Mouse (Mus musculus): Measurements from ENCODE around the gene Ednra.
"Not testable (repeated sequence)": the region's sequence is repeated elsewhere in the genome, so short reads cannot be mapped to it uniquely, and the experiment has no call there.

The Ednra gene

DNA sequence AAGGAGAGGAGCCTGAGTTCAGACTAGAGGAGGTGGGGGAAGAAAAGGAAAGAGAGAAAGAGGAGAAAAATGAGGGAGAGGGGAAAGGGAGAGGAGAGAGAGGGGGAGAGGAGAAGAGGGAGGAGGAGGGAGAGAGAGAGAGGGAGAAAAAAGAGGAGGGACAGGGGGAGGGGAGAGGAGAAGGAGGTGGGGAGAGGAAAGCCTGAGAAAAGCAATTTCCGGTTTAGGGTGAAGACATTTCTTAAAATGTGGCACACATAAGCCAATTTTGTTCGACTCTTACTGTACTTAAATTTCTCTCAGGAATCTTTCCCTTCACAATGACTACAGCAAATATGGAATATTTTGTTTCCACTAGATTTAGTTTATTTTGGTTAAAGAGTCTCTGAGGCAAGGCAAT, 5.3 kb downstream of the Ednra start:
- DNase-seq (ENCODE audit: low read depth in 1 of 2, low spot score in 2 of 2), result no peak

DNA sequence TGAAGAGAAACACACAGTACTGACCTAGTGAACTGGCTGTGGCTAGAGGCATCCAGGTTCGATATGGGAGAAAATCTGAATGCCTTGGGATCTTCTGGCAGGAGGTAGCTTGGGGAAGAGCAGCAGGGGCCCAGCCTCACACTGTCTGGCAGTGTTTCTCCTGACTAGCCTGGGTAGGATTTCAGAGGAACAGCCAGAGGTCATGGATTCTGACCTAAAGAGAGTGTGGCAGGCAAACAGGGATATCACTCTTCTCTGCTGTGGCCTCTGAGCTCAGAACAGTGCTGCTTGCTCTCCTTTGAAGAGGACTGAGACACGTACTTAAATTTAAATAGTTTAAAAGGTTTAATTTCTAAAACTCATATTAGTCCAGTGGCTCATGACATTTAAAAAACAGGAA, 7.2 kb downstream of the Ednra start:
- no peak for DNase-seq (ENCODE audit: low read depth in 1 of 2, low spot score in 2 of 2)

DNA sequence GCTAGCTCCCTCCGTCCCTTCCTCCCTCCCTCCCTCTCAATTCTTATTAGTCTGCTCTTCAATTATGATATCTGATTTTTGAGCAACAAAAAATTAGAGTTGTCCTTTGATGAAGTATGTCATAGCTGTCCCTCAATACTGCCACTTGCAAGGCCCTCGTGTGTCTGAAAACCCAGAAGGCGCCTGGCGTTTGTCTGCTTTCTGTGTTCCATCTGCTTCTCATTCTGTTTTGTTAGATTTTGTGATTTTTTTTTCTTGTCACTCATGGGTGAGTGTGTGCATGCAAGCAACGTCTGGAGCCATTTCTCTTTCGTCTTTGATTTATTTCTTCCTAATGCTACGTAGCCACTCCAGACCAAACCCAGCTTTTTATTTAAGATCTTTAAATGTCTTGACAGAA, 9.8 kb downstream of the Ednra start:
- DNase-seq (ENCODE audit: low read depth in 1 of 2, low spot score in 2 of 2), result no peak

DNA sequence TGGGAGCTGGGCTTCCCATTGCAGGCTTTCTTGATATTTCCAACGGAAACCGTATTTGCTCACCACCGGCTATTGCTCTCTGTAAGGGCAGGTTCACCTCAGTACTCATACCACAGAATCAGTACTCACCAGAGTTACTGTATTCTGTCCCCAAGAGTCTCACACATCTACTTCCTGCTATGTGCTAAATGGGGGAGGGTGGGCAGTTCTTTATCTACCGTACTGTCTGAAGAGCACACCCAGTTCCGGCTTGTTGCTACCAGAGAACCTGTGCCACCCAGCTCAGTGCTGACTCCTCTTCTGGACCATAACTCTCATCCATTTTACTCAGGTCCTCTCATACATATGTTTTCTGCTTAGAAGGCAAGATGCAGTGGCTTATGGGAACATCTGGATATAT, 10.6 kb downstream of the Ednra start:
- DNase-seq (ENCODE audit: low read depth in 1 of 2, low spot score in 2 of 2), result no peak

DNA sequence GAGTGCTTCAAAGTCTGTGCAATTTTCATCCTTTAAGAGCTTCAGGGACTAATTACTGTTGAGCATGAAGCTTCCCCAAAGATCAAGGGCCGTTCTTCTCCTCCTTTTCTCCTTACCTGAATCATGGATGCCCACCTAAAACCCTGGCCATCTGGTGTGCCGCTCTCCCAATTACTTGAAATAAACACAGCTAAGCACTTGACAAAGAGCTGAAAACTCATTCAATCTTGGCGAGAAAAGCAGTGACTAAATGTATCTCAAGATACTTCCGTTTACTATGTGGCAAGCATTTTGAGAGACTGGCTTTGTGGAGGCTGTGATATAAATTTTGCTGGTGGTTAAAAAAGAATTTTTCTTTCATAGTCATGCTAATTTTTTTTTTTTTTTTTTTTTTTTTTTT, 19.5 kb downstream of the Ednra start:
- no peak for DNase-seq (ENCODE audit: low read depth in 1 of 2, low spot score in 2 of 2)

DNA sequence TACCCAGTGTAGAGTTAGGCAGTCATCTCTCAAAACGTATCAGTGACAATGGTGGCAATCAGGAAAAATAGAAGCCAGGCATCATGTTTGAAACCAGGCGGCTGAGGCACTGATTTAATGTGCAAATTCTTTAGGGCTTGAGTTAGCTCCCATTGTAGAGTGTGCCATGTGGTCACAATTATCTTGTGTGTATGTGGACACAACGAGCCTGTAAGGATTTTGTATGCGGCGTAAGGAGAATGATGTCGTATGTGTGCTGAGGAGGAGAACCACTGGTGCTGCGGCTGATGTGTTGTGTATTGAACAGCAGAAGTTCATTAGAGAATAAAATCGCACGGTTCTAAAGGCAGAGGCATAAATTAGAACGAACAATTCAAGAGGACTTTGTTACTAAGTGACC, 26.2 kb downstream of the Ednra start:
- DNase-seq (ENCODE audit: low read depth in 1 of 2, low spot score in 2 of 2), result no peak

DNA sequence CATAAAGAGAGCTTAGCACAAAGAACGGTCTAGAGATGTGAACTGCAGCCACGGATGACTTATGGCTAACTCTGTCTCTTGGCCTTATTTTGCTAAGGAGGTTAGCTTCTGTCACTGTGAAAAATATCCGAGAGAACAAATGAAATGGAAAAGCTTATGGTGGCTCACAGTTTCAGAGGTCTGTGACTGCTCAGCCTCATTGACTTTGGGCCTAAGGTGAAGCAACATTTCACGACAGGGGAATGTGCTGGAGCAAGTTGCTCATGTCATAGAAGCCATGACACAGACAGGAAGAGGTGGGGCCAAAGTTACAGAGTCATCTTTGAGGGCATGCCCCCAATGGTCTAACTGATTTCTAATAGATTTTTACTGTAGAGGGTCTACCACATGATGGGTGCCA, 28.1 kb downstream of the Ednra start:
- no peak for DNase-seq (ENCODE audit: low read depth in 1 of 2, low spot score in 2 of 2)

DNA sequence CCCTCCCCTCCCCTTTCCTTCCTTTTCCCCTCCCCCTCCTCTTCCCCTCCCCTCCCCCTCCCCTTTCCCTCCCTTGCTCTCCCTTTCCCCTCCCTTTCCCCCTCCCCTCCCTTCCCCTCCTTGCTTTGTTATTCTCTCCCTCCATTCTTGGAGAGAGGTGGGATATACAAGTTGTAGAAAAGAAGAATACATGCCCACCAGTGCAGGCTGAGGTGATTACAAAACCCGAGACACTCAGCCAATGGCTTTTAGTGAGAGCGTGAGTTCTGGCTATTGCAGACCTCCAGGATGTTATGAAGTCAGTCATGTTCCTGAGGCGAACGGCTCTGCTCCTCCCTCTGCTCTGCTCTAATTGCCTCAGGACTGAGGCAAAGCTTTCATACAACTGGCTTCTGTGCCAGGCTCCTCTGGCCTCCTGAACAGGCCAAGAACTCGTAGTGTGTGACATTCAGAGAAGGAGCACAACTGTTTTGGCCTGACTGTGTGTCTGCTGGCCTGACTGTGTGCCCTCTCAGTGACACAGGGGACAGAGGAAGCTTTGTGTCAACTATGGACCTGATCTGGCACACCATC, 28.7 kb downstream of the Ednra start:
- DNase-seq (ENCODE audit: low read depth in 1 of 2, low spot score in 2 of 2), result no peak

DNA sequence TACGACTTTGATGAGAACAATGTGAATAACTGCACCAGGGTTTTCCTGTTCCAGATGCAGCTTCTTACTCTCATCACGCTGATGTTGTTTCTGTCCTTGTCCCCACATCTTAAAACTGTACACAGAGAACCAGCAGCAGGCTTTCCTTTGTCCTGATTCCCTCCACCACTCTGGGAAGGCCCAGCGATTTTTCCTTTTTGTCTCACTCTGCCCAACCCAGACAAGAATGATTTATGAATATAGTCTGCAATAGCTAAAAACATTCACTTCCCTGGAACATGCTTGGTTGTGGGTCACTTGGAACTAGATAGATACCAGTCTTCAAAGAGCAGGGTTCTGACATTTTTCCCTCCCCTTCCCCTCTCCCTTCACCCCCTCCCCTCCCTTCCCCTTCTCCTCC, 29.2 kb downstream of the Ednra start:
- DNase-seq (ENCODE audit: low read depth in 1 of 2, low spot score in 2 of 2), result no peak

DNA sequence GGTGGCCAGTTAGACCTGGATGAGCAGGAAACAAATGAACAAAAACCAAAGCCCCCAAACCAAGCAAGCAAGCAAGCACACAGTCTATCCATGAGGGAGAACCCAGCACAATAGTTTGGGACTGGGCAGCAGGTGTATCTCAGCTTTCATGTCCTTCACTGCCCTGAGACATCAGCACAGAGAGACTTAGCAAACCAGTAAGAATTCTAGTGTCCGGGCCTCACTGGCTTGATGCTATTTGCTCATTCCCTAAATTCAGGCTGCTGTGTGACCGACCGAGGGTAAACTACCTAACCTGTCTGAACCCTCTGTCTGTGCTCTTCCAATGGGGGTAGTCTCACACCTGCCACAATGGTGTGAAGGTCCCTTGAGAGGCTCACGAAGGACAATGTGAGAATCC, 29.7 kb downstream of the Ednra start:
- DNase-seq (ENCODE audit: low read depth in 1 of 2, low spot score in 2 of 2), result no peak

DNA sequence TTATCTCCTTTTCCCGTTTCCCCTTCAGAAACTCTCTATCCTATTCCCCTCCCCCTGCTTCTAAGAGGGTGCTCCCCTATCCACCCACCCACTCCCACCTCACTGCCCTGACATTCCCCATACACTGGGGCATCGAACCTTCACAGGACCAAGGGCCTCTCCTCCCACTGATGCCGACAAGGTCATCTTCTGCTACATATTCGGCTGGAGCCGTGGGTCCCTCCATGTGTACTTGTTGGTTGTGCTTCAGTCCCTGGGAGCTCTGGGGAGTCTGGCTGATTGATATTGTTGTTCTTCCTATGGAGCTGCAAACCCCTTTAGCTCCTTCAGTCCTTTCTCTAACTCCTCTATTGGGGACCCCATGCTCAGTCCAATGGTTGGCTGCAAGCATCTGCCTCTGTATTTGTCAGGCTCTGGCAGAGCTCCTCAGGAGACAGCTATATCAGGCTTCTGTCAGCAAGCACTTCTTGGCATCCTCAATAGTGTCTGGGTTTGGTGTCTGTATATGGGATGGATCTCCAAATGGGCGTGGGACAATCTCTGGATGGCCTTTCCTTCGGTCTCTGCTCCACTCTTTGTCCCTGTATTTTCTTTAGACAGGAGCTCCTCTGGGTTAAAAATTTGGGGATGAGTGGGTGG, 34.7 kb downstream of the Ednra start:
- not testable (repeated sequence) for DNase-seq (ENCODE audit: low read depth in 1 of 2, low spot score in 2 of 2)

DNA sequence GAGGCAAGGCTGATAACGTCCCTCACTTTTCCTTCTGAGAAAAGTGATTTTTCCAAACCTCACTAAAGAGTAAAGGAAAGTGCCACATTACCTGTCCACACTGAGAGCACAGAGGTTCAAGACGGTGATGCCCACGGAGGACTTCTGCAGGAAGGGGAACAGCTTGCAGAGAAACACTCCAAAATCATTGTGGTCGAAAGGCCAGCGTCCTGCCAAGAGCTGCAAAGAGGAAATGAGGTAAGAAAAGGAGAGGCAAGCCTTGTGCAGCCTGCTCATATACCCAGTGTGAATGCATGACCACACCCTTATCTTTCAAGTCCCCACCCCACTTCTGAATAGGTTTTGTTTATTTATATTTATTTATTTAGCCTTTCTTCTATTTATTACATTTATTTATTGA, 35.3 kb downstream of the Ednra start:
- no peak for DNase-seq (ENCODE audit: low read depth in 1 of 2, low spot score in 2 of 2)

DNA sequence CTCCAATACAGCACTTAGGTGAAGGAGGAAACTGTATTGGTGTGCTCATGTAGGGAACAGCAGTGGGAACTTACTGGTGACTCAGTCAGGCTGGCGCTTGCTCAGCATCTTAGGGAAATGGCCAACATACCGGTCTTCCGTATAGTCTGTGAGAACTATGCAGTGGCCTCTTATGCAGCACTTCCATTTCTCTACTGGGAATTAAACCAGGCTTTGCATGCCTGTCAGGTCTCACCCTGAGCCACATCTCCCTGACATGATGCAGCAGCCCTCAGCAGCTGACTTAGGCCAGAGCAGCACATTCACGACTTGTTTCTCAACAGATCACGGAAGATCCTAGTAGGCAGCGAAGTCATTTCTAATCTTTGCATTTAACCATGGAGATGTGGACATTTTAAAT, 39.9 kb downstream of the Ednra start:
- DNase-seq (ENCODE audit: low read depth in 1 of 2, low spot score in 2 of 2), result no peak

DNA sequence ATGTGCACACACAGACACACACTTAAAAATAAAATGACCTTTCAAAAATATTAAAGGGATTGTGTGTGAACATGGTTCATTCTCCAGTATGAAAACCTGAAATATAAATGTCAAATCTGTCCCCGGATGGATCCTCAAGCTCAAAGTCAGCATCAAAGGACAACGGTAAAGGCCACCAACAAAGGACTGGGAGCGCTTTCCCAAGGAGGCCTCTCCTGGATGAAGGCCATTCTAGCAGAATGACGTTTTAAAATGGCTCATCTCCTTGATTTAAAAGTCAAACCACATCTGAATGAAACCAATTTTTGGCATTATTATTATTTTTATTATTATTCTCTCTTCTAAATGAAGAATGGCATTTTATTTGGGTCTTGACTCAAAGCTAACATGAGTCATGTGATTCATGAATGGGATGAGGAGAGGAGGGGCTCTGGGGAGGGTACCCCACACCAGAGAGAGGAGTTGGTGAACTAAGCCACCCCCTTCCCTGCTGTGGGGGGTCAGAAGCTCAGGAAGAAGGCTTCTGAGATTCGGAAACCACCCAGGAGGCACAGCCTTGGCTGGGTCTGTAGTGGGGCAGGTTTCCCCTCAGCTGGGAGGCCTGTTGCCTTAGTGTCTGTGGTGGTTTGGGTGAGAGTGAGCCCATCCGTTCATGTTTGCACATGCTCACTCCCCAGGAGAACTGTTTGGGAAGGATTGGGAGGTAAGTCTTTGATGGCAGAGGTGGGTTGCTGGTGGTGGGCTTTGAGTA, 40.7 kb downstream of the Ednra start:
- no peak for DNase-seq (ENCODE audit: low read depth in 1 of 2, low spot score in 2 of 2)

DNA sequence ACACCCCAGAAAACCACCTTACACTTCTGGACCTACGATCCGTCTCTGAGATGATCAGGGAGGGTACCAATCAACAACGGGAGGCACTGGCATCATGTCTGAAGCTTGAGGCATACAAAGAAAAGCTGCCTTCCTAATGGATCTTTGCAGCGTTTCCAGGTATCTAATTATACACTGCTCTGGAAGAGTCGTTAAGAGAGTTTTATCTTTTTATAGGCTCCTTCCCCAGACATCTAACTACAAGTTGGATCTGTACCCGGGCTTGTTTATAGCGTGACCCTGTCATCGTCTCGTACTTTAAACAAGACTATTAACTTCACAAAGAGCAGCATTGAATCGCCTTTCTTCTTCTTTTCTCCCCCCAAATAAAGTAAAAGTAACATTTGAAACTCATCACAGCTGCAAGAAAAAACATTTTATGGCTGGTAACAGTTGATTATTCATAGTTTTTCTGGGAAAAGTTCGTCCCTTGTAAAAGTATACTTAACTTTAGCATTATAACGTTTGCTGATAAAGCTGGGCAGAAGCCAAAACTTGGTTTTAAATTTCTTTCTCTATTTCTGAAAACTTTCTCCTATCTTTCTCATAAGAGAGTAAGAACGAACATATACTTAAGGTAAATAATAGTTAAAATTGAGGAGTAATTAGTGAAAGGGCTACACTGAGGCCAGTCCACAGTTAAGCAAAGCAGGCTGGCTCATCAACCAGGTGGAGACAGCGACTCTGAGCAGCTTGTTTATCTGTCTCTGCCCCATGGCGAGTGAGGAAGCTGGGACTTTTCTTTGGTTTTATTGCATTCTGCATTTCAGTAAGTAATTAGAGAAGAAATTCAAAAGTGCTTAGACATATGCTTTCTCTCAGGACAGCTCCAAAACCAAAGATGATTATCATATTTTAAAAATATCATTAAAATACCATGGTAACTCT, 42.0 kb downstream of the Ednra start:
- no peak for DNase-seq (ENCODE audit: low read depth in 1 of 2, low spot score in 2 of 2)

DNA sequence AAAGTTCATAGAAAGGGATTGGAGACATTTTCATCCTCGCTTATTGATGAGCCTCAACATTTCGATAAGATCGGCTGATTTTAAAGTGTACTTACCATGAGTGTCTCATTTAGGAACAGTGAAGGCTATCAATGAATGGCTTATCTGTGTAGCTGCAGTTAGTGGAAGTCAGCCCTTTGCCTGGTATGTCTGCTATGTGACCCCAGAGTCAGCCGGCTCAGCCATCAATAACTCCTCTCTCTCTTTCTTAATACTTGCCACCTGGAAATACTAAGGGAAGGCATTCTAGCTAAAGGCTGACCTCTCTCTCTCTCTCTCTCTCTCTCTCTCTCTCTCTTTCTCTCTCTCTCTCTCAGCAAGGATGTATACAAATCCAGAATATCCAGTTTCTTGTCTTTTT, 52.2 kb downstream of the Ednra start:
- DNase-seq (ENCODE audit: low read depth in 1 of 2, low spot score in 2 of 2), result no peak

DNA sequence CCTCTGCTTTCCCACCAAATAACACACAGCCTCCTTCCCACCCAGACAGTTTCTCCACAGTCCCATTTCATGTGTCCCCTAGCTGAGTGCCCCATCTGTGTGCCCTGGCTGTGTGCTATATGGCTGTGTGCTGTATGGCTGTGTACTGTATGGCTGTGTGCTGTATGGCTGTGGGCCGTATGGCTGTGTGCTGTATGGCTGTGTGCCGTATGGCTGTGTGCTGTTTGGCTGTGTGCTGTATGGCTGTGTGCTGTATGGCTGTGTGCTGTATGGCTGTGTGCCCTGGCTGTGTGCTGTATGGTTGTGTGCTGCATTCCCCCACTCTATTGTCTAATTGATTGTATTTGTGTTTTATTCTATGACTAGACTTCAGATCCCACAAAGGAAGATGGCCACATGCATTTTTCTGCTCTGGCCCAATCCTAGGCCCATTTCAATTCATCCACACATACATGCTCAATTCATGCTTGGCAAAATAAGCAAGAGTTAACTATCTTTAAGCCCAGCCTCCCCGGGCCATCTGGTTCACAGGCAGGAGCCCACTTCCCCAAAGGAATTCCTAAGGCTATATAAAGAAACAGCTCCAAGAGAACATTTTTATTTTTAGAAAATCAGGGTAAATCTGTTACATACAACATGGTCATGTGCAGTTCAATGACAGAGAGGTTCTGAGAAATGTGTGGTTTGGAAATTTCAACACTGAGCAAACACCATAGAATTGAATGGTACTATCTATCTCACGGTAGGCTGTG, 53.5 kb downstream of the Ednra start:
- no peak for DNase-seq (ENCODE audit: low read depth in 1 of 2, low spot score in 2 of 2)

DNA sequence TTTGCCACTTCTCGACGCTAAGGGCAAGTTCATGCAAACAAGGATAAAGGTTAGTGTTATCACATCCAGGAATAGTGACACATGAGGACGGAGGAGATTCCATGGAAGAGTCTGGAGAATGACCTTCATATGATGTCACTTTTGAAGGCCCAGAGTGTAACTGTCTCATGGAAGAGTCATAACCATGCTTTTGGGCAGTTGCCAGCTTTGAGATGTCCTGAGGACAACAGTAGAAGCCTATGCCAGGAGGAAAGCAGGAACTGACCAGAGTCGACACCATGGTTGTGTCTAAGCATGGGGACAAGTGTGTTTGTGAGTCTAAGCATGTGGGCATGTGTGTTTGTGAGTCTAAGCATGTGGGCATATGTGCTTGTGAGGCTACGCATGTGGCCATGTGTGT, 56.3 kb downstream of the Ednra start:
- DNase-seq (ENCODE audit: low read depth in 1 of 2, low spot score in 2 of 2), result no peak

DNA sequence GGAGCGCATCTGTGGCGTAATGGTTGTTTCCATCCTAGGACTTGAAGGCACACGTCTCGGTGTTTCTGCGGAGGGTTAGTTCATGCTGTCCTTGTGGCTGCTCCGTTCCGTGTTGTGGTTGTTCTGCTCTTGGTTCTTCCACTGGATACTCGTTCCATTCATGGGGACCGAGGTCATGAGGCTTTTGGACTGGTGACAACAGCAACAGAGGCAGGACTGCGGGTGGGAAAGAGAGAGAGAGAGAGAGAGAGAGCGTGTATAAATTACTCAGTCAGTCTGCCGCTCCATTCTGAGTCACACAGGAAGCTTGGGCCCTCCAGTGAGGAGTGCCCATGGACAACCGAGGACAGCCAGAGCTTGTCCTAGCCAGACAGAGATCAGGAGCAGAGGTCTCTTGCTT, 59.4 kb downstream of the Ednra start:
- DNase-seq (ENCODE audit: low read depth in 1 of 2, low spot score in 2 of 2), result no peak

DNA sequence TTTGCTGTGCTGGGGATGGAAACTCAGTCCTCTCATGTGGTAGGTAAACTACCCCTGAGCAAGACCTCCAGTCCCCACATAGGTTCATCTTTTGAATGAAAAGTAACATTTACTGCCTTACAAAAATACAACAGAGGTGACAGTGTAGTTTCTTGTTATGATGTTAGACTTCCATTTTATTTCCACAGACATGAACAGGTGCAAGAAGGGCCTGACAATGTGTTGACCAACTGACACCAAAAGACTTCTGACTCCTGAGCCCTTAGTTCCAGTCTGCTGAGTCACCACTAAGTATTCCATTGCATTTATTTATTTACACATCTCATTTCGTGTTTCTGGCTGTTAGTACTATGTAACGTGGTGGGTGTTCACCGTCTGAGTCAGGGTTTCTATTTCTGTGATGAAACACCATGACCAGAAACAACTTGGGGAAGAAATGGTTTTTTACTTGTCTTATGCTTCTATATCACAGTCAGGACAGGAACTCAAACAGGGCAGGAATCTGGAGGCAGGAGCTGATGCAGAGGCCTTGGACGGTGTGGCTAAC, 64.7 kb downstream of the Ednra start:
- no peak for DNase-seq (ENCODE audit: low read depth in 1 of 2, low spot score in 2 of 2)

DNA sequence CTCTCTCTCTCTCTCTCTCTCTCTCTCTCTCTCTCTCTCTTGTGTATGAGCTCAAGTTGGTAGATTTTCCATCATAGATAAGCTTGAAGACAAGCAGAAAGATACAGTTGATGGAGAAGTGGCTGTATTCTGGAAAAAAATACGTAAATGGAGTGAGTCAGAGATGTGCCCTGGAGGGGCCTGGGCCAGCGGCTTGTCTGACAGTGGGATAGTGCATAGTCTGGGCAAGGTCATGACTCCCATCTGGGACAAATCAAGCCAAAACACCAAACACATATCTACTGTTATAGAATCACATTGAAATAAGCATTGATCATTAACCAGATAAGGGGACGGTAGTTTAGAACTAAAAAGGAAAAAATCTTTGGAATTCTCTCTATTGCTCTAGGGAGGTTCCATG, 65.9 kb downstream of the Ednra start:
- no peak for DNase-seq (ENCODE audit: low read depth in 1 of 2, low spot score in 2 of 2)
